Mouse (Mus musculus): ENCODE measurements around the gene Nfs1.
A peak's percentile ranks its signal among the peaks of the same experiment; 100 is the strongest.
"Not testable (repeated sequence)": the region's sequence is repeated elsewhere in the genome, so short reads cannot be mapped to it uniquely, and the experiment has no call there.

Gene Nfs1

GRCm38 (mm10) chr2:156145486-156146130, 1.6 kb upstream of the Nfs1 start:
- no peak for DNase-seq (ENCODE audit: low spot score in 2 of 2)

DNA sequence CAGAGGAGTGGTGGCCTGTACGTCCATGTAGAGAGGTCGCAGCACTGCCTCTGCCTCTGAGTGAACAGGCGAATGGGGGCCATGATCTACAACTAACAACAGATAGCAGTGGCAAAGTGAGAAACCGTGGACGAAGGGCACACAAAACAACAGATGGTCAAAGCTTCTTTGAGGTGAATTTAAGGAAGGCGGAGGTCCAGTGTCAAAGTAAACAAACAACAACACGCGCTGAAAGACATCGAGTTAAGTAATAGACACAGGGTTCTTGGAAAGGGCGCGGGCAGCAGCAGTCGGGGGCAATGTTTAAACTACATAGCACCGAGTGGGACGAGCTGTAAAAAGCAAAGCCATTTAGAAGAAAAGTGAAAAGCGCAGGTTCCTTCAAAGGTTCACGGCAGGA, 619 bp downstream of the Nfs1 start:
- no peak for DNase-seq (ENCODE audit: low spot score in 2 of 2)

DNA sequence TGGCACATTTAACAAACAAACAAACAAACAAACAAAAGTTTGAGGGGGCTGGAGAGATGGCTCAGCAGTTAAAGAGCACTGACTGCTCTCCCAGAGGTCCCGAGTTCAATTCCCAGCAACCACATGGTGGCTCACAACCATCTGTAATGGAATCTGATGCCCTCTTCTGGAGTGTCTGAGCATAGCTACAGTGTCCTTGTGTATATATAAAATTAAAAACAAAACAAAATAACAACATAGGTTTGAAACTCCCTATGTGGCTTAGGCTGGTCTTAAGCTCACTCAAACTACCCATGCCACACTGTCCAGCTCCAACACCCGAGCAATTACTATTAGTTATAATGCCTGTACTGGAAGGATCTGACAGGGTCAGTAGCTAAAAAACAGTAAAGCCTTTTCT, 1.2 kb downstream of the Nfs1 start:
- no peak for DNase-seq (ENCODE audit: low spot score in 2 of 2)

- DNase-seq (ENCODE audit: low spot score in 2 of 2) = no peak
Observed at GRCm38 (mm10) chr2:156135695-156136094, 8.3 kb downstream of the Nfs1 start.

GRCm38 (mm10) chr2:156134161-156134560, 9.8 kb downstream of the Nfs1 start:
- no peak for DNase-seq (ENCODE audit: low spot score in 2 of 2)

DNA sequence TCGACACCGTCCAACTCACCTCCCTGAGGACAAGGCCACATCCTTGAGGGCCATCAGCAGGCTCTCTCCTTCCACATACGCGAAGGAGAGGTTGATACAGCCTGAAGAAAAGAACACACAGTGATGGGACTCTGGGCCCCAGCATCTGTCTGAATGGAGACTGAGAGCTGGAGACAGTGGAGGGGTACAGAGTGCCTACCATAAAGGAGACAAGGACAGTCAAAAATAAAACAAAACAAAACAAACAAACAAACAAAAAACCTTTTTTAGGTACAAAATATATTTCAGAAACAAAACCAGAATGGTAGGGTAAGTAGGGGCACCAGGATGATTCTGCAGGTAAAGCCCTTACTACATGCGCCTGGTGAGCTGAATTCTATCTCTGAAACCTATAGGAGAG, 17.0 kb downstream of the Nfs1 start, which contains the start of gene Gm28036:
Gene Gm28036 (minus strand): TSS at position 101 of the 400 bp plus-strand sequence.
- no peak for DNase-seq (ENCODE audit: low spot score in 2 of 2)

- DNase-seq (ENCODE audit: low spot score in 2 of 2) = no peak
Observed at GRCm38 (mm10) chr2:156123731-156124130, 20.3 kb downstream of the Nfs1 start.

GRCm38 (mm10) chr2:156119566-156119965, 24.4 kb downstream of the Nfs1 start:
- no peak for DNase-seq (ENCODE audit: low spot score in 2 of 2)

- not testable (repeated sequence) for DNase-seq (ENCODE audit: low spot score in 2 of 2)
Observed at GRCm38 (mm10) chr2:156112080-156112423, 31.9 kb downstream of the Nfs1 start.

DNA sequence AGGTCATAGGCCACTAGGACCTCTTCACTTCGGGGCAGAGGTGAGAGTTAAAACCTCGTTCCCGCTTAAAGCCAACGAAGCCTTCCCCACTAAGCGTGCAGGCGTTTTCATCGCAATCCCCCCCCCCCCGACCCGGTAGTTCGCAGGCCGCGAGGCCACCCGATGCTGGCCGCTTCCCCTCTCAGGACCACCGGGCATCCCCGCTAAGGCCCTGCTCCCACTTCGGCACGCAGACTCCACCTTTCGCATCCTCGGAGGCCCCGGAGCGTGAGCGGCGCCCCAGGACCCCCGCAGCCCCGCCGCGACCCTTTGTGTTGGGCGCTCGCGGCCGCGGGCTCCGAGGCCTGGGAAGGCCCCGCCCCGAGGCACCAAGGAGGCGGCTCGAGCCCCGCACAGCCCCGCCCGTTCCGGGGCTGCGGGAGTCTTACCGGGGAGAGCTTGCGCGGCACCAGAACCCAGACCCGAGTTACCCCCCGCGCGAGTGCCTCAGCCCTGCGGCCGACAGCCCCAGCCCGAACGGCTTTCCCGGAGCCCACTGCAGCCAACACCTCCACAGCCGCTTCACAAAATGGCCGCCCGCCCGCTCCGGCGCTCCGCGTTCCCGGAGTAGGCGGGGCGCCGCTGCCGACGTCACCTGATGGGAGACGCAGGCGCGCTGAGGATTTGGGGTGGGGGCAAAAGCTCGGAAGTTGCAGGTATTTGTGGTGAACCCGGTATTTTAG, 32.5 kb downstream of the Nfs1 start, which contains the start of the genes Cpne1 and Rbm12:
Gene Cpne1 (minus strand): TSS at position 608 of the 722 bp plus-strand sequence.
Gene Rbm12 (minus strand): TSS at position 621 of the 722 bp plus-strand sequence.
- DNase-seq (ENCODE audit: low spot score in 2 of 2) = peak; percentile 77 to 88

DNA sequence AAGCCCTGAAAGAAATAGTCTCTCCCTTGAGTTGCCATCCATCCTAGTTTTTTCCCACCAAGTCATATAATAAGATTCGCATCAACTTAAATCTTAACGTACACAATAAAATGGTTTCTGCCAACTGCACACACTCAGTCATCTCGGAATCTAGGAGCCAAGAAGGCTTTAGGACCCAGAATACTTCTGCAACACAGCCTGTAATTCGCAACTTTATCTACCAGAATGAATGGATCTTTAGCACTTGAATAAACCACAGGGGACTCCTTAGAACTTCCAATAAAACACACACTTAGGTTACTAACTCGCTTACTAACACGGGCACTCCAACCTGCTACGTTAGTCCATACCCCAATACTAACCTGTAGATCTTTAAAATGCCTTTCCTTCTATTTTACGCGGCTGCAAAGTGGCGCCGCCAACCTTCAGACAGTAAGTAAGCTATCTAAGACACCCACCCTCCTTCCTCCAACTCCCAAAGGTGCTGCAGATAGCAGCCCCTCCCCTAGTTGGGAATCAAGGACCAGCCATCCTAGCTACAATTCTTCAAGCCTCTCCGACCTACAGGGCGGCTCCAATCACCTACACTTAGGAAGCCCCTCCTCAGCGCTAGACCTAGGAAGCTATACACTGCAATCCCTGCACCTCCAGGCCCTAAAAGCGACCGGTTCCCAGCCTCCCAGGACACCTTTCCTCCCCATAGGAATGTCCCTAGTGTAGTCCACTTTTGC, 33.2 kb downstream of the Nfs1 start:
- DNase-seq (ENCODE audit: low spot score in 2 of 2) = peak in 1 of 2 experiments; percentile 14

DNA sequence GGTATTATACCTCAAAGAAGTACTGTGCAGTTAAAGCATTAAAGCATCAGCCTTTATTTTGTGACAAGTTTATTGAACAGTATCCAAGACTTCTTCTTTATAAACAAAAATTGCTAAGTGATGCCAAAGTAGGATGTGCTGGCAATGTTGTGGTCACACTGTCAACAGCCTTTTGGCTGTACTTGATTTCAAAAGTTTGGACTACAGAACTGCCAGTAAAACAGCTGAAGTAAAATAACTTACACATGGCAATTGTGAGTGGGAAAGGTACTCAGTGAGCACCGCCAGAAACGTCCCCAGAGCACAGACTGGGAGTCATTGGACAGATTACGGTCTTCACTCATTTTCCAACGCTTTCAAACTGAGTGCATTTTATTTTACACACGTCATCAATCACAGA, 52.1 kb downstream of the Nfs1 start:
- no peak for DNase-seq (ENCODE audit: low spot score in 2 of 2)

GRCm38 (mm10) chr2:156089799-156090198, 54.2 kb downstream of the Nfs1 start:
- no peak for DNase-seq (ENCODE audit: low spot score in 2 of 2)

DNA sequence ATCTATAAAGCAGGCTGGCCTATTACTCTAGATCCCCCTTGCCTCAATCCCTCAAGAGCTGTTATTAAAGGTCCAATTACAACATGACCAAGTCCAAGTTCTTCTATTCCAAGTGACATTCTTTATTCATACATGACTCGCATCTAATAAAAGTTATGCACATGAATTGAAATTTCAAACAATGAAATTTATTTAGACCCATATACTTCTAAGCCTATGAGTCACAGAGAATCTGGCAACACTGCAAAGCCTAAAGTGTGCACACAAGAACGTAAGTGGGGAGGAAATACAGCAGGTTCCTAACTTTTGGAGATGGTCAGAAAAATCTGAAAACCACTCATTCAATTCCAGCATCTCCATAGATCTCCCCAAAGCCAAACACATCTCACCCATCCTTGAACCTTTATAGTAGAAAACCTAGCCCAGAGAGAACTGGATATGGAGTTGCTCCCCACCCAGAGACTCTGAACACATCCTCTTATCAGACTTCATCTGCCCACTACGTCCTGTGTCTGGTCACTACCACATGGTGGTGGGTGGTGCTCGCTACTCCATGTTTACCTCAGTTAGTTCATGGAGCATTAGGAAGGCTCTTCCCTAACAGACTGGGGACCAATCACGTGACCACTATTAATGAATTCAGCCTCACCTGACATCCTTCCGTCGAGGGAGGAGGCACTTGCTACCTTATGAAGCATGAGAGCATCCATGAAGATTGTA, 56.4 kb downstream of the Nfs1 start:
- no peak for DNase-seq (ENCODE audit: low spot score in 2 of 2)

DNA sequence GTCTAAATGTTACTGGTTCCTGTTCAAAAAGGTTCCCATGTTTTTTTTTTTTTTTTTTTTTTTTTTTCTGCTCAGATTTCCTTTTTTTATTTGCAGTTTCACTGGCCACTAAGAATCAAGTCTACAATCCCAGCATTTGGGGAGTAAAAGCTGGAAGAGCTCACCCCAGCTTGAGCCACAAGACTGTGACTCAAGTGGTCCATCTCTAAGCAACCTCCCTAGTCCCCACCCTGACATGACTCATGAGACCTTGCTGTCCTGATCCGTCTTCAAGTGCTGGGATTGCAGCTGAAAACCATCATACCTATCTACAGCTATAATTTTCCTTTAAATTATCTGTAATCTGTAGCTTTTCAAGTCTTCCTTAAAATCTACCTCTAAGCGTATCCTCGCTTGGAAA, 59.4 kb downstream of the Nfs1 start:
- no peak for DNase-seq (ENCODE audit: low spot score in 2 of 2)

DNA sequence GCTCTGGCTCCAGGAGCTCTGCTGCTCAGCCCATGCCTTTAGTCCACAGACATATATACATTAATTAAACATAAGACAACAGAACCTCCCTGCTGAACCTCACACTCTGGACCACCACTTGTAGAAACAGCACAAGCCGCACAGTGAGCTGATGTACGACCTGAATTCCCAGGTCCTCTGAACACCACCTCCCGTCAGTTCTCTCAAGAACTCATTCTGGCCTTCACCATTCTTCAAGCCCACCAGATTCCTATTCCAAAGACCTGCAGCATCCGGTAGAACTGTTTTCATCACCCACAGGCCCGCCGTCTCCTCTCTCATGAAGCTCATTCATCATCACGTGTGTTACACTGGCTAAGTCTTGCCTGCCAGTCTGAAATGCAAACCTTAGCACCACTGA, 63.6 kb downstream of the Nfs1 start:
- no peak for DNase-seq (ENCODE audit: low spot score in 2 of 2)

DNA sequence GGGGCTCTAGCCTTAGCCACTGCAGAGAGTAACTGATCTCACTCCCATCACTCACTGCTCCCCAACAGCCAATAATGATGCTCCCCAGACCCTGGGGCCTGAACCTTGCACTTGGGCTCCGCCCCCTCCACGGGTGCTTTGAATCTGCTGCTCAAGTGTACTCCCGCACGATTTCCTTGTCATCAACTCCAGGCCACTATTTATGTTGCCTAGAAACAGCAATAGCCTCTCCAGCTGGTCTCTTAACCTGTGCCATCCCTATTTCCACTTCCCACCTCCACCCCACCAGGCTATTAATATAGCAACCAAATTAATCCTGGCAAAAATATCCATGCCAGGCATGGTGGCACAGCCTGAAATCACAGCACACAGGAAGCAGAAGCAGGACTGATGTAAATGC, 64.3 kb downstream of the Nfs1 start:
- no peak for DNase-seq (ENCODE audit: low spot score in 2 of 2)

DNA sequence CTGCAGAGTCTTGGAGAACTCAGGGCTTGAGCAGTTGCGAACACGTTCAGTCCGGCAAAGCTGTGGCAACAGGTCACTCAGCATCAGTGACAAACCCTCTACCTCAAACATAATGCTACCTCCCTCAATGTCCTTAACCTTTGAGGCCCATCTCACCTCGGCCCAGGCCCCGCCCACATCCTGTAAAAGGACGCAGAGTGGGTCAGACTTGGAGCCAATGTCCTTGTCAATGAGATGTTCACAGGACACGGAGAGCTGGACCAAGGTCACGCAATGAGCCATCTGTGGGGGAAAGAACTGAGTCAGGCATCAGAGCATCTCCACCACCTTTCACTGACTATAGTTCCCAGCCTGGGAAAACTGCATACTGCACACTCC, 64.8 kb downstream of the Nfs1 start:
- DNase-seq (ENCODE audit: low spot score in 2 of 2) = no peak

GRCm38 (mm10) chr2:156078421-156079182, 65.4 kb downstream of the Nfs1 start:
- DNase-seq (ENCODE audit: low spot score in 2 of 2) = no peak

GRCm38 (mm10) chr2:156077461-156077860, 66.5 kb downstream of the Nfs1 start:
- no peak for DNase-seq (ENCODE audit: low spot score in 2 of 2)

GRCm38 (mm10) chr2:156073725-156074124, 70.3 kb downstream of the Nfs1 start:
- no peak for DNase-seq (ENCODE audit: low spot score in 2 of 2)
